In genomic region chr1:53784291-53784720, GRCm38 (mm10) we compare ENCODE assay signal across 8 mouse cellular contexts. TPM values are rescaled to one million over a fixed set of nuclear protein-coding genes. Genes with fewer than 3 reads are reported as not detected.
A peak's percentile ranks its signal among the peaks of the same experiment; 100 is the strongest.
DNase-seq lines count a peak whose midpoint lies in the region; ATAC-seq and TF ChIP-seq lines count a peak whose summit lies in the region.

No protein-coding gene starts in this region.

- peak overlapping the region; percentile 89 for H3K9ac ChIP-seq in MEL (ENCODE audit: control insufficient read depth, low read depth, low read length, poor library complexity, severe bottlenecking)
- H3K9ac ChIP-seq in limb, embryonic 14.5 days (ENCODE audit: low read depth, low read length, severe bottlenecking) = peak overlapping the region; percentile 81
- peak overlapping the region; percentile 67 for H3K9ac ChIP-seq in midbrain, embryonic 16.5 days (ENCODE audit: low read depth, low read length)

- peak in 1 of 2 experiments; percentile 12 for DNase-seq in cerebellum, adult 2 months
- no peak for DNase-seq in cerebellum, postnatal 10 days
- peak; percentile 75 for DNase-seq in MEL (ENCODE audit: low read depth, low spot score)
- peak; percentile 55 for DNase-seq in embryonic facial prominence, embryonic 10.5 days (ENCODE audit: low spot score)
- peak; percentile 39 for DNase-seq in heart, postnatal 4 days
- DNase-seq in limb, embryonic 14.5 days (ENCODE audit: low spot score) = peak; percentile 12
- peak; percentile 37 for DNase-seq in thymus, postnatal 14 days

- peak overlapping the region; percentile 68 for H3K4me2 ChIP-seq in limb, embryonic 14.5 days (replicated peaks; ENCODE audit: low read depth, low read length, severe bottlenecking)
- H3K4me2 ChIP-seq in midbrain, embryonic 16.5 days (ENCODE audit: low read length) = peak overlapping the region; percentile 94

- peaks cover 0 to 19% of the 10 kb centered on the region in 2 experiments; a peak in 2 of 4 replicates for H3K36me3 ChIP-seq in MEL (ENCODE audit: control insufficient read depth in 1 of 2, insufficient read depth in 2 of 2, low read length in 2 of 2)
- no peaks in the 10 kb centered on the region for H3K36me3 ChIP-seq in embryonic facial prominence, embryonic 10.5 days (replicated peaks)
- no peaks in the 10 kb centered on the region for H3K36me3 ChIP-seq in limb, embryonic 14.5 days (ENCODE audit: control insufficient read depth, insufficient read depth, low read length)
- H3K36me3 ChIP-seq in midbrain, embryonic 16.5 days (ENCODE audit: control insufficient read depth, insufficient read depth, low read length) = no peaks in the 10 kb centered on the region

- H3K4me3 ChIP-seq in cerebellum, adult 2 months (replicated peaks; ENCODE audit: insufficient read depth, low read depth, low read length) = peak overlapping the region; percentile 63
- peak overlapping the region; percentile 92 to 96 for H3K4me3 ChIP-seq in MEL (ENCODE audit: control insufficient read depth in 1 of 2, insufficient read depth in 1 of 2, low read depth in 2 of 2, low read length in 2 of 2)
- peak overlapping the region; percentile 90 for H3K4me3 ChIP-seq in embryonic facial prominence, embryonic 10.5 days
- peak overlapping the region; percentile 89 for H3K4me3 ChIP-seq in limb, embryonic 14.5 days (replicated peaks; ENCODE audit: low read length)
- peak overlapping the region; percentile 53 for H3K4me3 ChIP-seq in midbrain, embryonic 16.5 days (ENCODE audit: low read depth, low read length)

- TF ChIP-seq POLR2A in cerebellum, adult 2 months (IDR thresholded peaks at IDR 0.05; ENCODE audit: borderline replicate concordance, insufficient read depth, low read length) = no peak
- no peak for TF ChIP-seq POLR2A in MEL (IDR thresholded peaks at IDR 0.05; ENCODE audit: control insufficient read depth in 1 of 2, insufficient read depth in 1 of 2, low read depth in 1 of 2, low read length in 2 of 2, poor library complexity in 1 of 2)
- no peak for TF ChIP-seq POLR2A in limb, embryonic 14.5 days (IDR thresholded peaks at IDR 0.05; ENCODE audit: borderline replicate concordance, extremely low read depth, insufficient read depth, insufficient read length)

- no peak for TF ChIP-seq EP300 in MEL (IDR thresholded peaks at IDR 0.05; ENCODE audit: low read depth in 1 of 2, low read length in 2 of 2)

- H3K27me3 ChIP-seq in cerebellum, adult 2 months (ENCODE audit: control insufficient read depth, insufficient read depth, low read length) = no peaks in the 10 kb centered on the region; the same call in 1 of the 2 replicates
- no peaks in the 10 kb centered on the region for H3K27me3 ChIP-seq in MEL (ENCODE audit: control insufficient read depth in 1 of 2, insufficient read depth in 2 of 2, low read length in 2 of 2)
- H3K27me3 ChIP-seq in embryonic facial prominence, embryonic 10.5 days (replicated peaks; ENCODE audit: low read depth, poor library complexity, severe bottlenecking) = no peaks in the 10 kb centered on the region
- H3K27me3 ChIP-seq in limb, embryonic 14.5 days (ENCODE audit: control insufficient read depth, insufficient read depth, low read length) = no peaks in the 10 kb centered on the region
- H3K27me3 ChIP-seq in midbrain, embryonic 16.5 days (ENCODE audit: control insufficient read depth, insufficient read depth, low read depth, low read length) = no peaks in the 10 kb centered on the region

- peaks cover 16% of the 10 kb centered on the region for H3K79me2 ChIP-seq in MEL (ENCODE audit: control insufficient read depth, insufficient read depth, low read length, poor library complexity)

- WGBS in cerebellum, adult 2 months = 3% methylated on average over 17 of the region's 17 CpGs
- under 1% methylated on average over 17 of the region's 17 CpGs for WGBS in embryonic facial prominence, embryonic 10.5 days
- 2% methylated on average over 17 of the region's 17 CpGs for WGBS in limb, embryonic 14.5 days
- WGBS in midbrain, embryonic 16.5 days = under 1% methylated on average over 17 of the region's 17 CpGs

- H3K9me3 ChIP-seq in MEL (replicated peaks; ENCODE audit: insufficient read depth, low read length) = no peaks in the 10 kb centered on the region
- no peaks in the 10 kb centered on the region for H3K9me3 ChIP-seq in embryonic facial prominence, embryonic 10.5 days
- no peaks in the 10 kb centered on the region for H3K9me3 ChIP-seq in limb, embryonic 14.5 days (ENCODE audit: control insufficient read depth, low read length)
- H3K9me3 ChIP-seq in midbrain, embryonic 16.5 days (replicated peaks; ENCODE audit: control insufficient read depth, low read length, poor library complexity, severe bottlenecking) = no peaks in the 10 kb centered on the region

- no peak overlapping the region for H3K27ac ChIP-seq in cerebellum, adult 2 months (ENCODE audit: insufficient read depth, low read length)
- peak overlapping the region; percentile 53; the same call in 1 of the 2 replicates for H3K27ac ChIP-seq in MEL (ENCODE audit: control insufficient read depth, low read depth, low read length)
- H3K27ac ChIP-seq in embryonic facial prominence, embryonic 10.5 days (replicated peaks) = peak overlapping the region; percentile 91
- H3K27ac ChIP-seq in limb, embryonic 14.5 days (replicated peaks; ENCODE audit: low read depth, low read length) = peak overlapping the region; percentile 71
- H3K27ac ChIP-seq in midbrain, embryonic 16.5 days (ENCODE audit: low read length) = no peak overlapping the region

- H3K4me1 ChIP-seq in cerebellum, adult 2 months (ENCODE audit: control insufficient read depth, insufficient read depth, low read length) = no peaks in the 10 kb centered on the region
- H3K4me1 ChIP-seq in MEL (ENCODE audit: control insufficient read depth in 1 of 2, insufficient read depth in 2 of 2, low read length in 2 of 2) = peaks cover 5 to 14% of the 10 kb centered on the region in 2 experiments
- no peaks in the 10 kb centered on the region for H3K4me1 ChIP-seq in embryonic facial prominence, embryonic 10.5 days
- no peaks in the 10 kb centered on the region; the same call in 1 of the 2 replicates for H3K4me1 ChIP-seq in limb, embryonic 14.5 days (ENCODE audit: control insufficient read depth, insufficient read depth, low read length)
- H3K4me1 ChIP-seq in midbrain, embryonic 16.5 days (ENCODE audit: control insufficient read depth, insufficient read depth, low read length) = peaks cover 7% of the 10 kb centered on the region

- no peak for TF ChIP-seq RAD21 in MEL (IDR thresholded peaks at IDR 0.05; ENCODE audit: low read depth, low read length)

- no peak for TF ChIP-seq CTCF in cerebellum, adult 2 months (IDR thresholded peaks at IDR 0.05; ENCODE audit: borderline replicate concordance, insufficient read depth, low read depth, low read length)
- TF ChIP-seq CTCF in MEL (IDR thresholded peaks at IDR 0.05 in 2 of 3, conservative IDR thresholded peaks at IDR 0.05 in 1 of 3; ENCODE audit: control insufficient read depth in 1 of 3, insufficient read depth in 1 of 3, low read depth in 2 of 3, low read length in 3 of 3, poor library complexity in 1 of 3, severe bottlenecking in 1 of 3) = no peak

- ATAC-seq in limb, embryonic 14.5 days (ENCODE audit: low FRiP score, low read depth) = peak; percentile 5; the same call in 1 of the 2 replicates
- peak; percentile 61 for ATAC-seq in midbrain, embryonic 16.5 days

TF ChIP-seq in MEL, 35 proteins besides CTCF, POLR2A, EP300 and RAD21:
- TF ChIP-seq MAZ (IDR thresholded peaks at IDR 0.05; ENCODE audit: low read depth, low read length) = no peak
- peak; percentile 39; the same call in 1 of the 2 replicates for TF ChIP-seq GATA1 (IDR thresholded peaks at IDR 0.05; ENCODE audit: low read depth, low read length)
- no peak for TF ChIP-seq NRF1 (IDR thresholded peaks at IDR 0.05; ENCODE audit: insufficient read depth, low read depth, low read length, poor library complexity, severe bottlenecking)
- TF ChIP-seq ZC3H11A (IDR thresholded peaks at IDR 0.05; ENCODE audit: low read depth, low read length) = no peak
- TF ChIP-seq SMC3 (IDR thresholded peaks at IDR 0.05; ENCODE audit: low read depth, low read length) = no peak
- TF ChIP-seq BHLHE40 (IDR thresholded peaks at IDR 0.05; ENCODE audit: borderline replicate concordance, low read depth, low read length) = no peak
- TF ChIP-seq ZMIZ1 (IDR thresholded peaks at IDR 0.05; ENCODE audit: low read depth, low read length) = no peak
- no peak for TF ChIP-seq JUND (IDR thresholded peaks at IDR 0.05; ENCODE audit: low read depth, low read length)
- TF ChIP-seq MYB (IDR thresholded peaks at IDR 0.05; ENCODE audit: low read depth, low read length) = no peak
- no peak for TF ChIP-seq RCOR1 (IDR thresholded peaks at IDR 0.05; ENCODE audit: low read depth, low read length)
- no peak for TF ChIP-seq GABPA (IDR thresholded peaks at IDR 0.05; ENCODE audit: low read depth, low read length)
- no peak for TF ChIP-seq USF1 (IDR thresholded peaks at IDR 0.05; ENCODE audit: low read depth, low read length)
- TF ChIP-seq UBTF (IDR thresholded peaks at IDR 0.05; ENCODE audit: borderline replicate concordance, insufficient read depth, low read depth, low read length) = no peak
- no peak for TF ChIP-seq POLR2AphosphoS5 (IDR thresholded peaks at IDR 0.05; ENCODE audit: borderline replicate concordance, low read depth, low read length)
- TF ChIP-seq CHD1 (IDR thresholded peaks at IDR 0.05; ENCODE audit: low read depth, low read length) = 0 out of 2 replicates have a peak, but pooled peaks have one; percentile 3
- 0 out of 2 replicates have a peak, but pooled peaks have one; percentile 28 for TF ChIP-seq SIN3A (IDR thresholded peaks at IDR 0.05; ENCODE audit: low read length)
- TF ChIP-seq ETS1 (IDR thresholded peaks at IDR 0.05; ENCODE audit: low read depth, low read length) = peak; percentile 16; the same call in 1 of the 2 replicates
- TF ChIP-seq TAL1 (IDR thresholded peaks at IDR 0.05; ENCODE audit: low read length) = no peak
TF ChIP-seq in MEL: peak in this region for 4.

RNA-seq across cellular contexts. Expression of gene Stk17b, which starts 0.7 kb away (rescaled TPM):
- 25.2 and 28.1 TPM in 2 replicates for polyA plus RNA-seq in cerebellum, adult 2 months (2012; rRNA removed)
- 6.4 and 8.6 TPM in 2 replicates for total RNA-seq in MEL (2012; rRNA removed)
- 1 to 10 TPM in 1 of 2 experiments, not detected in 1; 8.0 TPM for polyA plus RNA-seq in MEL (2012; ENCODE audit: insufficient read depth in 1 of 2, insufficient read length in 2 of 2, low read depth in 1 of 2, low replicate concordance in 2 of 2, missing spikeins in 1 of 2)
- 7.4 and 8.2 TPM in 2 replicates for polyA plus RNA-seq in embryonic facial prominence, embryonic 10.5 days (2016; fragmentation: Nextera tagmentation; extraction: Ambion mirVana)
- 10 to 100 TPM; 18.9 to 23.2 TPM for total RNA-seq in heart, postnatal 4 days (2021)
- polyA plus RNA-seq in limb, embryonic 14.5 days (2012; rRNA removed) = 6.2 and 6.4 TPM in 2 replicates
- 14.7 and 15.0 TPM in 2 replicates for polyA plus RNA-seq in limb, embryonic 14.5 days (2014; fragmentation: Nextera tagmentation; extraction: Ambion mirVana)
- polyA plus RNA-seq in midbrain, embryonic 16.5 days (2015; fragmentation: Nextera tagmentation; extraction: Ambion mirVana) = 3.4 and 5.1 TPM in 2 replicates

Comparison
In these comparisons a context has a peak if more than half of its experiments do, and no peak if none do; other contexts are left out.
1. DNase-seq: peak in MEL (single experiment), embryonic facial prominence, embryonic 10.5 days (single experiment), heart, postnatal 4 days (single experiment), limb, embryonic 14.5 days (single experiment) and thymus, postnatal 14 days (single experiment); none in cerebellum, postnatal 10 days (0 of 2).
2. H3K27ac ChIP-seq: peak in MEL (single experiment), embryonic facial prominence, embryonic 10.5 days (single experiment) and limb, embryonic 14.5 days (single experiment); none in cerebellum, adult 2 months (single experiment) and midbrain, embryonic 16.5 days (single experiment).
3. Peak in every context shown above with its lines, with median percentiles within 50 percentile points of each other: H3K4me3 ChIP-seq and H3K9ac ChIP-seq.